Mouse (Mus musculus) MEL (cell line): Measurements from ENCODE around the gene Mr1. TPM values are rescaled to one million over a fixed set of nuclear protein-coding genes. Genes with fewer than 3 reads are reported as not detected.

Experiments
- DNase-seq: peaks from one replicate; pipeline ENCODE4 v3.0.0; 2011; ENCODE audit warnings: low read depth, low spot score
- H3K27ac ChIP-seq: 2 replicates; pipeline ENCODE4 v1.5.1; 2012; ENCODE audit warnings: low read depth, mild to moderate bottlenecking, control low read depth, low read length, moderate library complexity; ENCODE audit not compliant: control insufficient read depth
- H3K27me3 ChIP-seq, 2 experiments: fragments of 150-350 bp in 1 of 2; sonication (generic) in 1 of 2; 2 replicates each; pipeline ENCODE4 v1.6.1; 2012; ENCODE audit warnings: low read length in 2 of 2, mild to moderate bottlenecking in 2 of 2, improper control_type of control experiment in 1 of 2, moderate library complexity in 1 of 2; ENCODE audit not compliant: insufficient read depth in 2 of 2, control insufficient read depth in 1 of 2
- H3K36me3 ChIP-seq, 2 experiments: 2 replicates each; pipeline ENCODE4 v1.6.1; 2012 to 2014; ENCODE audit warnings: low read length in 2 of 2, improper control_type of control experiment in 1 of 2, inconsistent platforms in 1 of 2, mild to moderate bottlenecking in 1 of 2; ENCODE audit not compliant: insufficient read depth in 2 of 2, control insufficient read depth in 1 of 2
- H3K4me1 ChIP-seq, 2 experiments: fragments of 150-350 bp in 1 of 2; sonication (generic) in 1 of 2; 2 replicates each; pipeline ENCODE4 v1.6.1; 2012; ENCODE audit warnings: low read length in 2 of 2, improper control_type of control experiment in 1 of 2, mild to moderate bottlenecking in 1 of 2; ENCODE audit not compliant: insufficient read depth in 2 of 2, control insufficient read depth in 1 of 2
- H3K4me3 ChIP-seq, 2 experiments: fragments of 150-350 bp in 1 of 2; sonication (generic) in 1 of 2; 2 replicates each; pipeline ENCODE4 v1.5.1; 2012; ENCODE audit warnings: low read depth in 2 of 2, low read length in 2 of 2, mild to moderate bottlenecking in 2 of 2, moderate library complexity in 2 of 2, control low read depth in 1 of 2, improper control_type of control experiment in 1 of 2; ENCODE audit not compliant: control insufficient read depth in 1 of 2, insufficient read depth in 1 of 2
- H3K79me2 ChIP-seq: 2 replicates; pipeline ENCODE4 v1.6.1; 2012; ENCODE audit warnings: mild to moderate bottlenecking, low read length, moderate library complexity; ENCODE audit not compliant: control insufficient read depth, poor library complexity, insufficient read depth
- H3K9ac ChIP-seq: 2 replicates; pipeline ENCODE4 v1.6.1; 2012; ENCODE audit warnings: low read depth, mild to moderate bottlenecking, control low read depth, low read length, moderate library complexity; ENCODE audit not compliant: control insufficient read depth, poor library complexity, severe bottlenecking
- H3K9me3 ChIP-seq: fragments of 150-350 bp; sonication (generic); replicated peaks from 2 replicates; pipeline ENCODE4 v1.6.1; 2012; ENCODE audit warnings: mild to moderate bottlenecking, low read length, improper control_type of control experiment, moderate library complexity; ENCODE audit not compliant: insufficient read depth
- BHLHE40 ChIP-seq: IDR thresholded peaks from 2 replicates; pipeline ENCODE4 v1.6.1; 2012; ENCODE audit warnings: low read depth, mild to moderate bottlenecking, inconsistent platforms, low read length, improper control_type of control experiment, borderline replicate concordance
- E2F4 ChIP-seq: IDR thresholded peaks from 2 replicates; pipeline ENCODE4 v1.6.1; 2011; ENCODE audit warnings: low read depth, low read length, improper control_type of control experiment, borderline replicate concordance
- GATA1 ChIP-seq: IDR thresholded peaks from 2 replicates; pipeline ENCODE4 v1.6.1; 2011; ENCODE audit warnings: low read depth, low read length, improper control_type of control experiment
- MAFK ChIP-seq: IDR thresholded peaks from 2 replicates; pipeline ENCODE4 v1.6.1; 2011; ENCODE audit warnings: low read depth, mild to moderate bottlenecking, low read length, improper control_type of control experiment, borderline replicate concordance
- MAZ ChIP-seq: IDR thresholded peaks from 2 replicates; pipeline ENCODE4 v1.6.1; 2012; ENCODE audit warnings: low read depth, mild to moderate bottlenecking, inconsistent platforms, low read length, improper control_type of control experiment
- MEF2A ChIP-seq: IDR thresholded peaks from 2 replicates; pipeline ENCODE4 v1.6.1; 2014; ENCODE audit warnings: low read depth, mild to moderate bottlenecking, inconsistent platforms, low read length, improper control_type of control experiment; ENCODE audit not compliant: poor library complexity, insufficient replicate concordance, severe bottlenecking; ENCODE audit errors: extremely low read depth
- MYB ChIP-seq: IDR thresholded peaks from 2 replicates; pipeline ENCODE4 v1.6.1; 2011; ENCODE audit warnings: mild to moderate bottlenecking, low read depth, low read length, improper control_type of control experiment
- MYC ChIP-seq: IDR thresholded peaks from 2 replicates; pipeline ENCODE4 v1.6.1; 2011; ENCODE audit warnings: low read depth, mild to moderate bottlenecking, low read length, improper control_type of control experiment, moderate library complexity
- NELFE ChIP-seq: IDR thresholded peaks from 2 replicates; pipeline ENCODE4 v1.6.1; 2011; ENCODE audit warnings: low read depth, low read length, improper control_type of control experiment
- NRF1 ChIP-seq: IDR thresholded peaks from 2 replicates; pipeline ENCODE4 v1.6.1; 2014; ENCODE audit warnings: low read depth, mild to moderate bottlenecking, inconsistent platforms, low read length, improper control_type of control experiment, moderate library complexity; ENCODE audit not compliant: poor library complexity, insufficient read depth, severe bottlenecking
- POLR2AphosphoS2 ChIP-seq: IDR thresholded peaks from 2 replicates; pipeline ENCODE4 v1.6.1; 2011; ENCODE audit warnings: low read length, improper control_type of control experiment
- POLR2AphosphoS5 ChIP-seq: IDR thresholded peaks from 2 replicates; pipeline ENCODE4 v1.6.1; 2012; ENCODE audit warnings: low read depth, borderline replicate concordance, mild to moderate bottlenecking, inconsistent platforms, low read length, moderate library complexity, mixed read lengths
- SIN3A ChIP-seq: IDR thresholded peaks from 2 replicates; pipeline ENCODE4 v1.6.1; 2012; ENCODE audit warnings: low read length, improper control_type of control experiment, inconsistent platforms
- SMC3 ChIP-seq: IDR thresholded peaks from 2 replicates; pipeline ENCODE4 v1.6.1; 2011; ENCODE audit warnings: low read depth, low read length, improper control_type of control experiment
- TCF12 ChIP-seq: IDR thresholded peaks from 2 replicates; pipeline ENCODE4 v1.6.1; 2014; ENCODE audit warnings: low read depth, mild to moderate bottlenecking, inconsistent platforms, low read length, improper control_type of control experiment, moderate library complexity
- USF1 ChIP-seq: IDR thresholded peaks from 2 replicates; pipeline ENCODE4 v1.6.1; 2014; ENCODE audit warnings: low read depth, mild to moderate bottlenecking, inconsistent platforms, low read length, improper control_type of control experiment, moderate library complexity
- ZKSCAN1 ChIP-seq: IDR thresholded peaks from 2 replicates; pipeline ENCODE4 v1.6.1; 2012; ENCODE audit warnings: low read depth, mild to moderate bottlenecking, inconsistent platforms, low read length, improper control_type of control experiment, moderate library complexity
- ZMIZ1 ChIP-seq: IDR thresholded peaks from 2 replicates; pipeline ENCODE4 v1.6.1; 2012; ENCODE audit warnings: low read depth, mild to moderate bottlenecking, inconsistent platforms, low read length, improper control_type of control experiment, moderate library complexity
- polyA plus RNA-seq, 2 experiments: library from polyadenylated mRNA; stranded (reverse) in 1 of 2; unstranded in 1 of 2; fragments of >175 nt in 1 of 2; fragments of >200 nt in 1 of 2; gene quantifications; 2 replicates each; pipeline versions ENCODE4 v1.2.1 to v1.2.4; 2012; ENCODE audit warnings: low replicate concordance in 2 of 2, low read depth in 1 of 2; ENCODE audit not compliant: insufficient read length in 2 of 2, insufficient read depth in 1 of 2, missing spikeins in 1 of 2
- total RNA-seq: library from RNA; depleted of rRNA; stranded (reverse); fragments of 300-350 nt; gene quantifications from 2 replicates; pipeline ENCODE4 v1.2.3, GENCODE M21; 2012

Mr1 gene
- total and polyA plus RNA-seq, 3 experiments: 2.0 to 3.9 TPM; not detected in 1

DNA sequence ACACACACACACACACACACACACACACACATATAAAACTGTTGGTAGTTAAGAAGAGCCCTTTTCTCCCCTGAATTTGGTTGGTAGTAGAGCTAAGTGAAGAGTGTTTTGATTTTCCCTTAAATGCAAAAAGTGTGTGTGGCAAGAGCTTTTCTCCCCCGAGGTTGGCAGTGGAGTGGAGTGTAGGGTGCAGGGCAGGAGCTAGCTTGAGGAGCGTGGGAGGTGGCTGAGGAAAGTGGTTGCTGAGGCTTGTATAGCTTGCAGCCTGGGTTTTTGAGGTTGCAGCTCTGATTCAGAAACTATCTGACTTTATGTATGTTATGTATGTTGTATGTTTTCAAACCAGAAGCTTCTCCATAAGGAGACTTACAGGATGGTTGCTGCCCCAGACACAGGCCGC lies 20.8 kb upstream of the Mr1 start:
- TF ChIP-seq POLR2AphosphoS5: no peak
- no peak for TF ChIP-seq MAFK
- TF ChIP-seq MAZ: no peak
- TF ChIP-seq MEF2A: no peak
- TF ChIP-seq SIN3A: no peak
- no peak for TF ChIP-seq MYB
- TF ChIP-seq TCF12: no peak
- no peak for TF ChIP-seq BHLHE40
- no peak for TF ChIP-seq SMC3
- TF ChIP-seq E2F4: no peak
- TF ChIP-seq ZKSCAN1: no peak
- TF ChIP-seq POLR2AphosphoS2: no peak
- TF ChIP-seq ZMIZ1: no peak
- TF ChIP-seq NELFE: no peak
- TF ChIP-seq GATA1: no peak
- no peak for TF ChIP-seq MYC
- H3K27ac ChIP-seq: no peak overlapping the region
- H3K4me1 ChIP-seq: peaks cover 0 to 9% of the 10 kb centered on the region in 2 experiments; a peak in 2 of 4 replicates
- H3K4me3 ChIP-seq: no peak overlapping the region
- DNase-seq: no peak
- peaks cover 11% of the 10 kb centered on the region for H3K79me2 ChIP-seq
- no peaks in the 10 kb centered on the region for H3K27me3 ChIP-seq
- H3K9ac ChIP-seq: no peak overlapping the region
- H3K9me3 ChIP-seq: no peaks in the 10 kb centered on the region
- H3K36me3 ChIP-seq: no peaks in the 10 kb centered on the region; a peak in 2 of 4 replicates

DNA sequence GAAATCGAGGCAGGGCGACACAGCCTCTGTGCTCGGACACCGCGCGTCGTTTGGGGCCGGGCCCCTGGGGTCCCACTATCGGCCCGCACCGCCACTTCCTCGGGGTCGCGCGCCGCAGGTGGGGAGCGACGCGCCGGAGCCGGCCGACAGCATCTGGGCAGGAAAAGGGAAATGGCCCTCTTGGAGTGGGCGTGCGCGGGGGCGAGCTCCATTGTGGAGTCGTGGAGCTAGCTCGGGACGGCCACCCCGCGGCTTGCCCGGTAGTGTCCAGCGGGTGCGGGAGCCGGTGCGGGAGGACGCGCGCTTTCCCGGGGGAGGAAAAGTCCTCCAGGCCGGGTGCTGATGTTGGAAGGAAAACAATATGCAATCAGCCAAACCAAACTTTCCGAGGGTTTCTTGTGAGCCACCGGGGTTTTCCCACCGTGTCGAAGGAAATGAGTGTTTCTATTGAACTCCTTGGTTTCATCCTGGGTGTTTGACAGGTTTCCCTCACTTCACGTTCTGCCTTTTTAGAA lies 12.4 kb upstream of the Mr1 start:
- Histone ChIP-seq H3K36me3 (peaks cover 0 to 12% of the 10 kb centered on the region in 2 experiments; a peak in 2 of 4 replicates), H3K4me1 (peaks cover 6 to 26% of the 10 kb centered on the region in 2 experiments), H3K27me3 (no peaks in the 10 kb centered on the region), H3K27ac (peak overlapping the region; percentile 7), H3K9ac (peak overlapping the region; percentile 85), H3K79me2 (peaks cover 6% of the 10 kb centered on the region), H3K9me3 (no peaks in the 10 kb centered on the region), H3K4me3 (peak overlapping the region; percentile 91 to 98)
- DNase-seq: peak; percentile 67
- TF ChIP-seq USF1 (no peak), NRF1 (peak; percentile 37; the same call in 1 of the 2 replicates)
